Mouse (Mus musculus) urinary bladder, postnatal 10 days (tissue): ENCODE results near the gene Msantd1.

Experiments used
- DNase-seq: peaks from one replicate; pipeline ENCODE4 v3.0.0; 2022; ENCODE audit warnings: low spot score

Msantd1 gene

DNA sequence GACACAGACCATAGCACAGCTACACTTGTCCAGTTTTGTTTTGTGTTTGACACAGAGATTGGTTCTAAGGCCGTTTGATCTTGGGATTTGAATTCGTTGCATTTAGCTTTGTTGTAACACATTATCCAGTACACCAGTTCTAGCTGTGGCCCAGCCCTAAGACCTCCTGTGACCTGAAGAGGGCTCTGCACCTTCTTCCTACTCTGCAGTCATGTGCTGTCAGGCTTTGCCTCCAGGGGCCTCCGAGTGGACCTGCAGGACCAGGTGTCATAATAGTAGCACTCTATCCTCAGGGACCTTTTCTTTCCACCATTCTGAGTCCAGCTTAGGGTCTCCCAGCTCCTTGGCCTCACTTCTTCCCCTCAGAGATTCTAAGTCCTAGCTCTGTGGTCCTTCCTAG, 64.7 kb downstream of the Msantd1 start:
- DNase-seq, result no peak
